Mouse (Mus musculus) ES-E14 (cell line): ENCODE results near the gene Ccdc183. TPM values are rescaled to one million over a fixed set of nuclear protein-coding genes. Genes with fewer than 3 reads are reported as not detected.

Experiments
- DNase-seq: peaks from one replicate; pipeline ENCODE4 v3.0.0-alpha.2; 2013; ENCODE audit warnings: low read depth, low spot score
- H3K27ac ChIP-seq: 2 replicates; pipeline ENCODE4 v1.5.1; 2012; ENCODE audit warnings: low read depth, mild to moderate bottlenecking, low read length, moderate library complexity, mixed read lengths; ENCODE audit not compliant: poor library complexity, insufficient read depth, severe bottlenecking
- H3K36me3 ChIP-seq: 2 replicates; pipeline ENCODE4 v1.6.1; 2012; ENCODE audit warnings: mild to moderate bottlenecking, low read length, moderate library complexity, mixed read lengths; ENCODE audit not compliant: control insufficient read depth, poor library complexity, insufficient read depth, severe bottlenecking
- H3K4me1 ChIP-seq, 2 experiments: fragments of 150-350 bp in 1 of 2; sonication (generic) in 1 of 2; 2 replicates each; pipeline ENCODE4 v1.6.1; 2012; ENCODE audit warnings: low read length in 2 of 2, mild to moderate bottlenecking in 1 of 2, mixed read lengths in 1 of 2; ENCODE audit not compliant: control insufficient read depth in 2 of 2, insufficient read depth in 2 of 2, poor library complexity in 1 of 2
- H3K4me3 ChIP-seq, 2 experiments: fragments of 150-350 bp in 1 of 2; sonication (generic) in 1 of 2; 2 replicates each; pipeline ENCODE4 v1.5.1; 2012; ENCODE audit warnings: low read length in 2 of 2, low read depth in 1 of 2, mild to moderate bottlenecking in 1 of 2, mixed read lengths in 1 of 2; ENCODE audit not compliant: insufficient read depth in 1 of 2, poor library complexity in 1 of 2, severe bottlenecking in 1 of 2
- H3K9ac ChIP-seq: 2 replicates; pipeline ENCODE4 v1.6.1; 2012; ENCODE audit warnings: low read depth, mild to moderate bottlenecking, low read length, mixed read lengths; ENCODE audit not compliant: poor library complexity, insufficient read depth, severe bottlenecking
- H3K9me3 ChIP-seq: fragments of 150-350 bp; sonication (generic); 2 replicates; pipeline ENCODE4 v1.6.1; 2012; ENCODE audit warnings: low read depth, mild to moderate bottlenecking, low read length; ENCODE audit not compliant: control insufficient read depth, insufficient read depth
- CHD2 ChIP-seq: IDR thresholded peaks from 2 replicates; pipeline ENCODE4 v1.6.1; 2014; ENCODE audit warnings: mild to moderate bottlenecking, low read depth, low read length, inconsistent platforms
- HCFC1 ChIP-seq: IDR thresholded peaks from 2 replicates; pipeline ENCODE4 v1.6.1; 2012; ENCODE audit warnings: low read length, inconsistent platforms, borderline replicate concordance; ENCODE audit not compliant: insufficient read depth
- MAFK ChIP-seq: IDR thresholded peaks from 2 replicates; pipeline ENCODE4 v1.6.1; 2014; ENCODE audit warnings: mild to moderate bottlenecking, low read depth, low read length, inconsistent platforms; ENCODE audit not compliant: insufficient read depth
- ZC3H11A ChIP-seq: IDR thresholded peaks from 2 replicates; pipeline ENCODE4 v1.6.1; 2012; ENCODE audit warnings: low read depth, mild to moderate bottlenecking, inconsistent platforms, low read length, borderline replicate concordance
- ZNF384 ChIP-seq: IDR thresholded peaks from 2 replicates; pipeline ENCODE4 v1.6.1; 2012; ENCODE audit warnings: low read depth, low read length, inconsistent platforms
- in situ Hi-C, 2 experiments: fragments of 600-800 bp; cut with MboI; formaldehyde crosslinking; loops; one replicate each; pipeline ENCODE4 v1.15.1; 2025; ENCODE audit warnings: low sequenced_read_pairs in 2 of 2, inconsistent platforms in 1 of 2; ENCODE audit not compliant: unreplicated experiment in 2 of 2
- total RNA-seq: library from RNA; depleted of rRNA; stranded (reverse); fragments of 300-350 nt; gene quantifications from 2 replicates; pipeline ENCODE4 v1.2.3, GENCODE M21; 2012

Ccdc183 gene
- total RNA-seq, 1 experiment, result 0.04 TPM

DNA sequence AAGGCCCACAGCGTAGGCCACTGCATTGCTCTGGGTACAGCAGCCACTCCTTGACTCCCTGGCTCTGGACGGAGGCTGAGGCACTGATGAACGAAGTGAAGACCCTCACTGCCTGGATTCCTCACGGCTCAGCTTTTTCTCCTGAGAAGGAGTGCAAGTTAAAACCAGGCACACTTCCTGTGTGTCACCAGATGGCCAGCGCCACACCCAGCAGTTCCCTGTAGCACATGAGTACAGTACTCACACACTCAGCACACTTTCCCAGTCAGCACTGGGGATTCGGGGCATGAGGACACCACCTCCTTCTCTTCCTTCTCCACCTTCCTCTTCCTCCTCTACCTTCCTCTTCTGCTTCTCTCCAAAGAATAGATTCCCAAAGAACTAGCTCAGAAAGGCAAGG is 10.3 kb upstream of the Ccdc183 start, which contains the start of gene Fcna:
Gene Fcna (minus strand): TSS at position 220 of the 400 bp plus-strand sequence.
- Histone ChIP-seq H3K4me1 (no peaks in the 10 kb centered on the region), H3K9ac (no peak within 1 kb of the TSS), H3K27ac (no peak within 1 kb of the TSS), H3K4me3 (no peak within 1 kb of the TSS), H3K9me3 (no peaks in the 10 kb centered on the region), H3K36me3 (no peaks in the 10 kb centered on the region)
- in situ Hi-C loops, result no loop called here
- TF ChIP-seq ZNF384 (no peak), ZC3H11A (no peak), HCFC1 (no peak), MAFK (no peak), CHD2 (no peak)
- no peak for DNase-seq

- H3K36me3 ChIP-seq, result no peaks in the 10 kb centered on the region
- TF ChIP-seq HCFC1 (no peak), CHD2 (no peak), ZC3H11A (no peak), MAFK (no peak), ZNF384 (no peak)
- H3K9ac ChIP-seq, result no peak overlapping the region
- no peaks in the 10 kb centered on the region; a peak in 1 of 4 replicates for H3K4me1 ChIP-seq
- no peak for DNase-seq
- no peak overlapping the region for H3K27ac ChIP-seq
- in situ Hi-C loops, result no loop called here
- no peak overlapping the region for H3K4me3 ChIP-seq
- H3K9me3 ChIP-seq, result no peaks in the 10 kb centered on the region
These were observed 8.5 kb upstream of the Ccdc183 start for GRCm38 (mm10) chr2:25625986-25626385.

- TF ChIP-seq ZC3H11A (no peak), HCFC1 (peak; percentile 15; the same call in 1 of the 2 replicates), ZNF384 (no peak), MAFK (no peak)
- peak within 1 kb of the TSS; percentile 69 to 80 for H3K4me3 ChIP-seq
- H3K9me3 ChIP-seq, result no peaks in the 10 kb centered on the region
- no peaks in the 10 kb centered on the region; the same call in 1 of the 2 replicates for H3K36me3 ChIP-seq
- in situ Hi-C loops, result no loop called here
- peak; percentile 77 for DNase-seq
- peak within 1 kb of the TSS; percentile 78 for H3K9ac ChIP-seq
- no peaks in the 10 kb centered on the region; a peak in 1 of 4 replicates for H3K4me1 ChIP-seq
- H3K27ac ChIP-seq, result no peak within 1 kb of the TSS
These were observed 4.0 kb upstream of the Ccdc183 start, which contains the start of gene Tmem141 for GRCm38 (mm10) chr2:25621229-25622200. Gene Tmem141, minus strand, starts transcription at chr2:25622005.

DNA sequence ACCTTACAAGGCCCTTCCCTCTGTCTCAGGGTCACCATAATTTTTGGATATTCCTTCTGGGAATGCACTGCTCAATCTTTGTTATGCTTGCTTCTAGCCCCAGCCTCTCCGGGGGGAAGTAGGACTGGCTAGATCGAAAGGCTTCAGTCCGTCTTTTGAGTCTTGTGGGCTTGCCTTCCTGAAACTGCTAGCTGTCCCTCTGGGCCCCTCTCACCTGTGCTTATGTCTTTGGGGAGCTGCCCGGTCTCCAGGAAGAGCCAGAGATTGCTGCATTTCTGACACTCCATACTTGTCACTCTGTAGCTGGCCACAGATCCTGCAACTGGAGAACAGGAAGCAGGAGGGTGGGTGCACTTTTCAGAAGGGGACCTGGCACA is 3.4 kb upstream of the Ccdc183 start:
- no peaks in the 10 kb centered on the region; a peak in 1 of 4 replicates for H3K4me1 ChIP-seq
- H3K9ac ChIP-seq, result no peak overlapping the region
- H3K36me3 ChIP-seq, result no peaks in the 10 kb centered on the region; the same call in 1 of the 2 replicates
- in situ Hi-C loops, result no loop called here
- H3K4me3 ChIP-seq, result no peak overlapping the region
- H3K9me3 ChIP-seq, result no peaks in the 10 kb centered on the region
- TF ChIP-seq ZC3H11A (no peak), ZNF384 (no peak), CHD2 (no peak), HCFC1 (no peak), MAFK (no peak)
- no peak for DNase-seq
- H3K27ac ChIP-seq, result no peak overlapping the region
